Mouse (Mus musculus): ENCODE measurements around the gene Cnot8. TPM values are rescaled to one million over a fixed set of nuclear protein-coding genes. Genes with fewer than 3 reads are reported as not detected.
"Not testable (repeated sequence)": the region's sequence is repeated elsewhere in the genome, so short reads cannot be mapped to it uniquely, and the experiment has no call there.

The Cnot8 gene
- total RNA-seq (2021), result 10 to 100 TPM; 51.9 to 58.0 TPM

DNA sequence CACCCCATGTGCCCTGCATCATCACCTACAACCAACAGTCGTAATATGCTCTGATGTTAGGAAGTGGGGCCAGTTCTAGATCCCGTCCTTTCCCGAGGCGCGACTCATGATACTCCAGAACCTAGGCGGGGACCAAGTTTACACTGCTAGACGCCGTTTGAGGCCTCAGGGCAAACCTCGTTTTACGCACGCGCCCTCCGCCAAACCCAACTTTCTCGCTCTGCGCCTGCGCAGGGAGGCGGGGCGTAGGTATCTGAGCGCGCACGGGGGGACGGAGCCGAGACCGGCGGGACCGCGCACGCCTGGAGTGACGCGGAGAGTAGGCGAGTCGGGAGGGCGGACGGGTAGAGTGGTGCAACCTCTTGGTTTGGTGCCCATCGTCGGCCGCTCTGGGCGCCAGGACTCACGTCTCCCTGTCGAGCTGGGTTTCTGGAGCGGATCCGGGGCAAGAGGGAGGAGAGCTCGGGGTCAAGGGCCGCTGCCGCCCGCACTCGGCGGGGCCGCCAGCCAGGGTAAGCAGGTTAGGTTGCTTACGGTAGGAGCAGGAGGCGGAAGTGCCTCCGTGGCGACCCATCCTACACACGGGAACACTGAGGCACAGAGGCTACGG is at the start of gene Cnot8:
Gene Cnot8, plus strand, starts transcription at position 457 of the 610 bp plus-strand sequence.
- peak; percentile 99 for DNase-seq (ENCODE audit: low spot score in 2 of 2)
- intact Hi-C loops (cut with DNase I), result loop anchor here (5.0 to 10.0 kb wide), 2 partner anchors 97 to 201 kb away; partner anchors contain the start of genes Larp1 and Zfp692

DNA sequence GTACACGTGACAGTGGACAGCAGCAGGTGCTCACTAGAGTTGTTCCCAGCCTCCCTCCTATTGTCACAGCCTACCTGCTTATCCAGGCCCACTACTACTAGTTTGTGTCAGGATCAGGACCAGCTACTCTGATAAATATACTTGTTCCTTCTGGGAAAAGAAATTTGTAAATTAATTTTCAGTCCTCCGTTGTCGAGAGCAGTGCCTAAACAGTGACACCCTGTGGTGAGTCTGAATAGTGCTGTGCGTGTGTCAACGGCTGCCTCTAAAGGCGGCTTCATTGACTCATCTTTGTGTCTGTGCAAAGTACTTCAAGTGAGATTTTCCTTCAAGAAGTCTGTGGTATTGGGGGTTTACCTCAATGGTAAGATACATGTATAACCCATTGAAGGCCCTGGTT is 46.5 kb upstream of the Cnot8 start:
- DNase-seq (ENCODE audit: low spot score in 2 of 2), result peak; percentile 29 to 59
- intact Hi-C loops (cut with DNase I), result loop anchor here (2.0 kb wide), 1 partner anchor 107 kb away; no protein-coding TSS in a partner anchor

DNA sequence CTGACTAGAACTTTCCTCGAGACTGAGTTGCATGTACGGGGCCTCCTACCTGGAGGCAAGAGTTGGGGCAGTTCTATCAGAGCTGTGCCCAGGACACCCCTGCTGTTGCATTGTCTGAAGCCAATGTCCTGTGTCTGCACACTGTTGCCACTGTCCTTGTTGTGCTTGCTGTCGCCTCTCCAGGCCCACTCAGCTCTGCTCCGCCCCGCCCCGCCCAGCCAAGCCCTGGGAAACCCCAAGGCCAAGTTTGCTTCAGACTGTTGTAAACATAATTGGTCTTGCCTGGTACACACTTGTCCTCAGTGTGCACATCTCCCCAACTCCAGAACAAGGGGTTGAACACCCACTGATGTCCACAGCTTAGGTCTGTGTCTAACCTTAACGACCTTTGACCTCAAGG is 44.2 kb upstream of the Cnot8 start:
- intact Hi-C loops (cut with DNase I); DNase-seq (ENCODE audit: low spot score in 2 of 2): not testable (repeated sequence)

DNA sequence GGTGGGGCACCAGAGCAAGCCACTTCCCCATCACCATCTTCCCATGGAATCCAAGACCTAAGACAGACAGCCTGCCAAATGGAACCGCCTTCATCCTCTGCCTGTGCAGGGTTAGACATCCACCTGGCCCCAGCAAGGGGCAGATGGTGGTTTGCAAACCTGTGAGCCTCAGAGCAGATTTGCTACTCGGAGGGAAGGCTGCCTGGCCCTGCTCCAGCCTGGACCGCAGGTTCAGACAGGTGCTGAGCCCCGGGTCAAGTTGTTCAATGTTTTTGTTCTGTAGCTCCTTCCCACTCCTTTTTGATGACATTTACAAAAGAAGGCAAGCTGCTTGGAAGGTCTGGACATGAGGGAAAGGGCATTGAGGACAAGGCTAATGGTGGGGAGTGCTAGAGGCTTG is 42.7 kb upstream of the Cnot8 start:
- DNase-seq (ENCODE audit: low spot score in 2 of 2); intact Hi-C loops (cut with DNase I): not testable (repeated sequence)

DNA sequence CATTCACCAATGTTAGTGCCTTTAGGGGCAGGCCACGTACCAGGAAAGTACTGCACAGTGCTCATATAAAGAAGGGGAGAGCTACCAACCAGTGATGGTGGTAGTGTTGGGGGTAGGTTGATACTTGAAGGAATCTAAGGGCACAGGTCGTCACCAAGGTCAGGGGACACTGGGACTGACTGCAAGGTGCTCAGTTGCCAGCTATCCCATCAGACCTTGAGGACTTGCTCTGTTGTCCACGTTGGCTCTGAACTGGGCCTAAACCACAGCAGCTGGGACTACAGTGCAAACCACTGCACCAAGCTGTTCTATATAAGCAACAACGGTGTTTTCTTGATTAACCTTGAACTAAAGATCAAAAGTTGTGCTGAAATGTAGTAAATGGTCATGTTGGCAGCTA is 41.4 kb upstream of the Cnot8 start:
- intact Hi-C loops (cut with DNase I), result no loop called here

DNA sequence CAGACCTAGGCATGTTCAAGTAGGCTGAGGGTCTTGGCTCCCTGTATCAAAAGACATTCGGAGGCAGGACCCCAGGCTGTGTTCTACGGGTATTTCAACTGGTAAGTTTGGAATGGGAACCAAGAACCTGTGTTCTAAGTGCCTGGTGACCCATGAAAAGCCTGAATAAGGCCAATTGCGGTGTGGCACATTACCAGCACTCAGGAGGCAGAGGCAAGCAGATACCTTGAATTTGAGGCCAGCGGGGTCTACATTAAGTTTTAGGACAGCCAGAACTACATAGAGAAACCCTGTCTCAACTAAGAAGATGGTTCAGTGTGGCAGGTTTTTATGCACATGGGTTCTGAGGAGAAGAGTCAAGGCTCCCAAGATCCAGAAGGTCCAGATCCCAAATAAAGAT is 38.9 kb upstream of the Cnot8 start:
- no peak for DNase-seq (ENCODE audit: low spot score in 2 of 2)
- intact Hi-C loops (cut with DNase I), result no loop called here

More for the DNA sequence above, 41.4 kb upstream of the Cnot8 start:
- no peak for DNase-seq (ENCODE audit: low spot score in 2 of 2)

DNA sequence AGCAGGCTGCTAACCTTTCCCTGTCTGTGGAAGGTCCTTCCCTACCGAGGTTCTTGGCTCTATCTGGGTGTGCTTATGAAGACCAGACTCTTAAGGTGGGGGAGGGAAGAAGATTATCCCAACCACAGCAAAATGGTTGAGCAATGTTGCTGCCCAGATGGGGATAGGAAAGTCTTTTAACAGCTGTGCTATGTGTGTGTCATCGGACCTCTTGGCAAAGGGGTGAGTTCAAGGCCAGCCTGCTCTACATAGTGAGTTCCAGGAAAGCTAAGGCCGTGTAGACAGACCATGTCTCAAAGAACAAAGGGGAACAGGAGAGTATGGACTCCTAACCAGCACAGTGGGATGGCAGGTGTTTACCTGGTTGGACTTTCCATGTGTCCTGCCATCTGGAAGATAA is 31.0 kb upstream of the Cnot8 start:
- intact Hi-C loops (cut with DNase I), result no loop called here
- no peak for DNase-seq (ENCODE audit: low spot score in 2 of 2)

DNA sequence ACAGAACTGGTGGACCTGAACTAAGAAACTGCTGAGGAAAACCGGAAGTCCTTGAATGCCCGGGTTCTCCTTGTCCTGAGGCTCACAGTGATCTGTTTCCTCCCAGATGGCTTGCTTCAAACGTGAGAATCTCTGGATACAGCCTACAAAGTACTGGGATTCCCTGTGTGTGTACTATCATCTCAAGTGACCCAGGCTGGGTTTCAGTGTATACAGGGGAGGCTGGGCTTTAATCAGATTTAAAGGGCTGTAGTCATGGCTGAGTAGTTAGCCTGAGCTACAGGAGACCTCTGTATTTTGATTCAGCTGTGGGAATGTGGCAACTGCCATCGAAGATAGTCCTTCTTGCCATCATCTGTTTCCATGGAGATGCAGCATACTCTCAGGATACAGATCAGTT is 26.7 kb upstream of the Cnot8 start:
- no peak for DNase-seq (ENCODE audit: low spot score in 2 of 2)
- intact Hi-C loops (cut with DNase I), result no loop called here

DNA sequence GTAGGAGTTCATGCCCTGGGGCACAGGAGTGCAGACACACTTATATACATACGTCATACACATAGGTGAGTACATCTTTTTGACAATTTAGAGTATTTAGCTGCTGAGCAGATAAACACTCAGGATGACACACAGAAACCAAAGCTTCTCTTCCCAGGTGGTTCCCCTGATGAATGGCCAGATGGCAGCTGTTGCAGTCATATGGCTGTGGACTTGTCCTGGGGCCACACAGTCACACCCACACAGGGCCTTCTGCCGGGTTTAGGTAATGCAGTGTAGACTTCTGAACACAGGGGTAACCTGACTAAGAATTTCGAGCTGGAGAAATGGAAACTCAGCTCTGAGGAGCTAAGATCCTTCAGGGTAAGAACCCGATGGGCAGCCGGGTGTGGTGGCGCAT is 22.2 kb upstream of the Cnot8 start:
- intact Hi-C loops (cut with DNase I), result no loop called here
- no peak for DNase-seq (ENCODE audit: low spot score in 2 of 2)

DNA sequence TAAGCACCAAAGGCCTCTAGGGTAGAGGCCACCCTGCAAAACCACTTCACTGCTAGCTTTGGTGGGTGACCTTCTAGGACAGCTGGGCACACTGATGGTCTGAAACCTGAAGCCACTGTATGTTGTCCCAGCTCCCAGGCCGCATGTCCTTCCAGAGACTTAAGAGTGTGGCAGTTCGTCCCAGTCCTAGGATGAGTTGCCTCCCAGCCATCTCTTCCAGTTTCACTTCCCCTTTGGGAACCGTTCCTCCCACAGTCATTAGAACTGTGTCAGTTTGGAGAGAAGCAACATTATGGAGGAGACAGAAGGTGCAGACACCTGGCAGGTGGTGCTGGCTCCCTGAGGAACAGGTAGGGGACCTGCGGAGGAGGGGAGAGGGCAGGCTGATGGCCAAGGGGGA is 11.4 kb upstream of the Cnot8 start:
- intact Hi-C loops (cut with DNase I), result no loop called here
- DNase-seq (ENCODE audit: low spot score in 2 of 2), result no peak

DNA sequence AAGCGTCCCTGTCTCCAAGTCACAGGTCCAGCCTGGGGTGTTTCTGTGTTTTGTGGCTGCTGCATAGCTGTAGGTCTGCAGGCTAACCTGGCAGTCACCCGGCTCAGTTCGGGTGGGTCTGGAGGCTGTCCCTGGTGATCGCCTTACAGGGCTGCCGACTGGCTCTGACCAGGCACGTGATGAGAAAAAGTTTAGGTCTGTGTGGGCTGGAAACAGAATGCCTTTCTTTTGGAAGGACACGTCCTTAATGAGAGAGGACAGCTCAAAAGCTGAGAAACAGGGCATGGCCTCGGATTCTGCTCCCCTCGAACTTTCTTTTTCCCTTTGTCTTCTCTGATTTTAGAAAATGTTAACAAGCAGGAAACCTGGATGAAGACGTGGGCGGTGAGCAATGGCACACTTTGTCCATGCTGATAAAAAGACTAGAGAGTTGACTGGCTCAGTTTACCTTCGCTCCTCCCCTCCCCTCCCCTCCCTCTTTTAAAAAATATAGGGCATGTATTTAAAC is 10.9 kb upstream of the Cnot8 start, which contains the start of gene Gm12248:
Gene Gm12248, minus strand, starts transcription at position 114 of the 508 bp plus-strand sequence.
- intact Hi-C loops (cut with DNase I), result no loop called here
- no peak for DNase-seq (ENCODE audit: low spot score in 2 of 2)

DNA sequence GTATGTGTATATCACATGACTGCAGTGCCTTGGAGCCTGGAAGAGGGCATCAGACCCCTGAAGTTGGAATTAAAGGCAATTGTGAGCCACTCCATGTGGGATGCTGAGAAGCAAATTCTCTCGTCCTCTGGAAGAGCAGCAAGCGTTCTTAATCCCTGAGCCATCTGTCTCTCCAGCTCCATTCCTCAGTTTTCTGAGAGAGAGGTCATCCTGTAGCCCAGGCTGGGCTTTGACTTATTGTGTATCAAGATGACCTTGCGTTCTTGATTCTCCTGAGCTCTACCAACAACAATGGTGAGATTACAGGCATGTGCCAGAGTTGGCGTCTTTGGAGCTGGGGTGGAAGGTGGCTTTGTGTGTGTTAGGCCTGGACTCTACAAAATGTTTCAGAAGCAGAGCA is 9.2 kb upstream of the Cnot8 start:
- intact Hi-C loops (cut with DNase I), result loop anchor here (5.0 kb wide), 1 partner anchor 142 kb away; no protein-coding TSS in a partner anchor
- no peak for DNase-seq (ENCODE audit: low spot score in 2 of 2)

DNA sequence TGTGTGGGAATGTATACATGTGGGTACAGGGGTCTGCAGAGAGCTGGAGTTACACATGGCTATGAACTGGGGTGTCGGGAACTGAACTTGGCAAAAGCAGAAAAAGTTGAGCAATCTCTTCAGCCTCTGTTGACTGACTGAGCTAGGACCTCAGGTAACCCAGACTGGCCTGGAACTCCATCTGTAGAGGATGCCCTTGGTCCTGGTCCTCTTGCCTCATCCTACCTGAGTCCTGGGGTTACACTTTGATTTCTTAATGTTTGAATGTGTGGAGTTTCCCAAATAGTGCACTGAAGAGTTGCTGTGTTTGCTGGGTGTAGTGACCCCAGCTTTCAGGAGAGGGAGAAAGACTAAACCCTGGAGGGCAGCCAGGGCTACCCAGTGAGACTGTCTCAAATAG is 8.4 kb upstream of the Cnot8 start:
- intact Hi-C loops (cut with DNase I), result loop anchor here (5.0 kb wide), 1 partner anchor 143 kb away; no protein-coding TSS in a partner anchor
- no peak for DNase-seq (ENCODE audit: low spot score in 2 of 2)

DNA sequence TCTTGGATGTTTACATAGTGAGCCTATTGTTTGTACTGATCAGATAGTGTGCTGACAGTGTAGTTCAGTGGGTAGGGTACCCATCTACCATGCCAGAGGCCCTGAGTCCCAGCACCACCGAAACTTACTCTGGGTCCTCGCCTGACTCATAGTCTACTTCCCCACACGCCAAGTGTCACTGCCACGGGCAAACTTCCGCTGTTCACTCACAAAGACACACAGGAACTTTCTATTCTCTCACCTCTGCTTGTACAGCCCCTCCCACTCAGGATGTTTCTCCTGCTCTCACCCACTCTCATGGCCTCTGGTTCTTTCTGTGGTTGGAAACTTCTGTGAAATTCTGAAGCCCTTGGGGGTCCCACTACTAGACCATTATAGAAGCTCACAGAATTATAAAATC is 7.8 kb upstream of the Cnot8 start:
- intact Hi-C loops (cut with DNase I), result loop anchor here (5.0 kb wide), 1 partner anchor 144 kb away; no protein-coding TSS in a partner anchor
- DNase-seq (ENCODE audit: low spot score in 2 of 2), result no peak

DNA sequence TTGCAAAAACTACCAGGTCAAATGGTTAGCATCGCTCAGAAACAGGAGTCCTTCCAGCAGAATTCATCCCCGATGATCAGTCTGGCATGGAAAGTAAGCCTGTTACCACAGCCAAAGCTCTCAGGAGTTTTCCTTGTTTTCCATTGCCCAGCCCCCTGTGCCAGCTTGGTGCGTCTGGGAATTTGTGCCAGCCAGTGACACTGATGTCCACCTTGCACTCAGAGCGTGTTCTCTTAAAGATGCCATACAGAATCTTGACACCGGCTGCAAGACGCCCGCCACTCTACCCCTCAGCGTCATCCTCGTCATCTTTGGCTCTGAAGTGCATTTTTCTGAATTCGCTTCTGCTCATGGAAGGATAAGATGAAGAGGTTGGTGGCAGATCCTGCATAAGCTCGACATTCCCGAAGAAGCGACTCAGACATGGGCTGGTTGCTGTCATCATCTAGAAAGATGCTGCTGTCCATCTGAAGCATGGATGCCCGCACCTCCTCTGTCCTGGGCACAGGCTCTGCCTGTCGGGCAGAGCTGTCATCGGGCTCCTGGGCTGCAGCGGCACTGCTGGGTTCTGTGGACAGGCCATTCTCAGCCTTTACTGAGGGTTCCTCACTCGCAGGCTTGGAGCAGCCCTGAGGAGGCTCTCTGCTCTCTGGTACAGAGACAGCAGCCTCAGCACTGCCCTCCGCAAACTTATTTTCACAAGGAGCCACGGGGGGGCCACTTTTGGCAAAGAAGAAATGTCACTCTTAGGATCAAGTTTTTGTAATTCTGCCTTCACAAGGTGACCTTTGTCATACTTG is 6.9 kb upstream of the Cnot8 start:
- no peak for DNase-seq (ENCODE audit: low spot score in 2 of 2)
- intact Hi-C loops (cut with DNase I), result loop anchor here (5.0 kb wide), 1 partner anchor 145 kb away; no protein-coding TSS in a partner anchor

DNA sequence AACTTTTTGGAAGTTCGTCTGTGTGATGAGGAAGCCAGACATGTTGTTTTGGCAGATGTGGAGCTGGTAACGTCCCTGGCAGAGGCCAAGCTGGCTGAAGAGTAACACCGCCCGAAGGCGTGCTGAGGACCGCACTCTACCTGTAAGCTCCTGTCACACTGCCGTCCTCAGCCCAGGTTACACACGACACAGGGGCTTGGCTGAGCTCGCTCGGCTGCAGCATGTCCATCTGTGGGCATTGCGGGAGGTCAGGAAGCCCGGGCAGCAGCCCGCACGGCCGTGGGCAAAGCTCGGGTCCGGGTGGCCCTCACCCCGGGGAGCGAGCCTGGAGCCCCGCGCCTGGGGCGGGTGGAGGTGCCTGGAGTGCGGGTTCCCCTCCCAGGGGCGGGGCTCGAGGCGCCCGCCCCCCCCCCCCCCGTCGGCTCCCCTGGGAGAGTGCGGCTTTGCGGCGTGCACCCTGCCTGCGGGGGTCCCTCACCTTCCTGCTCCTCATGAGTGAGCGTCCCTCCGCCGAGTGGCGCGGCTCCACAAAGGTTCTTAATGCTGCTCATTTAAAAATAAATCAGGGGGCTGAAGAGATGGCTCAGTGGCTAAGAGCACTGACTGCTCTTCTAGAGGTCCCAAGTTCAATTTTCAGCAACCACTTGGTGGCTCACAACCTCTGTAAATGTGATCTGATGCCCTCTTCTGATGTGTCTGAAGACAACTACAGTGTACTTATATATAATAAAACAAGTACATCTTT is 6.2 kb upstream of the Cnot8 start:
- DNase-seq (ENCODE audit: low spot score in 2 of 2), result no peak
- intact Hi-C loops (cut with DNase I), result loop anchor here (5.0 kb wide), 1 partner anchor 145 kb away; no protein-coding TSS in a partner anchor

DNA sequence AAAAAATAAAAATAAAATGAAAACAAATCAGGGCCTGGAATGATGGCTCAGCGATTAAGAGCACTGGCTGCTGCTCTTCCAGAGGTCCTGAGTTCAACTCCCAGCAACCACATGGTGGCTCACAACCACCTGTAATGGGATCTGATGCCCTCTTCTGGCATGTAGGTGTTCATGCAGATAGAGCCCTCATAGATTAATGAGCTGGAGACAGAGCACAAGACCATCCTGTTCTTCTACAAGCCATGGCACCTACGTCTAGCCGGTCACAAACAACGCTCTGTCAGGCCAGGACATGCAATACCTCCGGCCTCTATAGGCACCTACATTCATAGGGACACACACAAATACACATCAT is 5.6 kb upstream of the Cnot8 start:
- not testable (repeated sequence) for DNase-seq (ENCODE audit: low spot score in 2 of 2)
- intact Hi-C loops (cut with DNase I), result loop anchor here (5.0 kb wide), 1 partner anchor 146 kb away; no protein-coding TSS in a partner anchor

DNA sequence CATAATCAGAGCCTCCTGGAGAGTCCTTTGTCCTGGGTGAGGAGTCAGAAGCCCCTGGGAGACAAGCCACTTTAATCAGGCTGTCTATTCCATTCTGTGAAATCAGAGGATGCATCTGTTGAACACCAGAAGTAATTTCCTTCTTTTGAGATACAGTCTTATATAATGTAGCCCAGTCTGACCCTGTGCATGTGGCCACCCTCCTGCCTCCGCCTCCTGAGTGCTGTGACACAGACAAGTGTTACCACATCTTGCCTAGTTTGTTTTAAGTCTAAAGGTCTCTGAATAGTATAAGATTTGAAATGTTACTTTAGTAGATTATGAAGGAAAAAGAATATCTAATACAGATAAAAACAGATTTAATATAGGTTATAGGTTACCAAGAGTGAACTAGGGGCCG is 3.9 kb upstream of the Cnot8 start:
- DNase-seq (ENCODE audit: low spot score in 2 of 2), result no peak
- intact Hi-C loops (cut with DNase I), result loop anchor here (5.0 to 10.0 kb wide), 2 partner anchors 93 to 205 kb away; partner anchors contain the start of genes Larp1 and Zfp692

DNA sequence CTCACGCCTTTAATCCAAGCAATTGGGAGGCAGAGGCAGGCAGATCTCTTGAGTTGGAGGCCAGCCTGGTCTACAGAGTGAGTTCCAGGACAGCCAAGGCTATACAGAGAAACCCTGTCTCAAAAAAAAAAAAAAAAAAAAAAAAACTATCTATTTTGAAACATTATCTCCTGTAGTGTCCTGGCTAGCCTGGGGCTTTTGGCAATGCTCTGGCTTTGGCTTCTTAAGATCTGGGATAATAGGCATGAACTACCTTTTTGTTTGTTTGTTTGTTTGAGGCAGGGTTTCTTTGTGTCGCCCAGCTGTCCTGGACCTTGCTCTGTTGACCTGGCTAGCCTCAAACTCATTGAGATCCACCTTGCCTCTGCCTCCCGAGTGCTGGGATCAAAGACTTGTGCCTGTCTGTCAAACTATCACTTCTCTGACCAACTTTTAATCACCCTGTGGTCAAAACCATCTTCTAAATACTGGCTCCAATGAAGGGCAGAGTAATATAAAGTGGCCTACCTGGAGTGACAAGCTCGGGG is 2.7 kb upstream of the Cnot8 start:
- no peak for DNase-seq (ENCODE audit: low spot score in 2 of 2)
- intact Hi-C loops (cut with DNase I), result loop anchor here (5.0 to 10.0 kb wide), 2 partner anchors 94 to 204 kb away; partner anchors contain the start of genes Larp1 and Zfp692

Data from left cerebral cortex, postnatal 36 days (tissue).